Mouse (Mus musculus) kidney, adult 8-10 months (tissue): Measurements from ENCODE around the gene Rasa4.
"Not testable (repeated sequence)": the region's sequence is repeated elsewhere in the genome, so short reads cannot be mapped to it uniquely, and the experiment has no call there.

Experiments used
- DNase-seq, 2 experiments: peaks; one replicate each; pipeline ENCODE4 v3.0.0; 2022

The Rasa4 gene

DNA sequence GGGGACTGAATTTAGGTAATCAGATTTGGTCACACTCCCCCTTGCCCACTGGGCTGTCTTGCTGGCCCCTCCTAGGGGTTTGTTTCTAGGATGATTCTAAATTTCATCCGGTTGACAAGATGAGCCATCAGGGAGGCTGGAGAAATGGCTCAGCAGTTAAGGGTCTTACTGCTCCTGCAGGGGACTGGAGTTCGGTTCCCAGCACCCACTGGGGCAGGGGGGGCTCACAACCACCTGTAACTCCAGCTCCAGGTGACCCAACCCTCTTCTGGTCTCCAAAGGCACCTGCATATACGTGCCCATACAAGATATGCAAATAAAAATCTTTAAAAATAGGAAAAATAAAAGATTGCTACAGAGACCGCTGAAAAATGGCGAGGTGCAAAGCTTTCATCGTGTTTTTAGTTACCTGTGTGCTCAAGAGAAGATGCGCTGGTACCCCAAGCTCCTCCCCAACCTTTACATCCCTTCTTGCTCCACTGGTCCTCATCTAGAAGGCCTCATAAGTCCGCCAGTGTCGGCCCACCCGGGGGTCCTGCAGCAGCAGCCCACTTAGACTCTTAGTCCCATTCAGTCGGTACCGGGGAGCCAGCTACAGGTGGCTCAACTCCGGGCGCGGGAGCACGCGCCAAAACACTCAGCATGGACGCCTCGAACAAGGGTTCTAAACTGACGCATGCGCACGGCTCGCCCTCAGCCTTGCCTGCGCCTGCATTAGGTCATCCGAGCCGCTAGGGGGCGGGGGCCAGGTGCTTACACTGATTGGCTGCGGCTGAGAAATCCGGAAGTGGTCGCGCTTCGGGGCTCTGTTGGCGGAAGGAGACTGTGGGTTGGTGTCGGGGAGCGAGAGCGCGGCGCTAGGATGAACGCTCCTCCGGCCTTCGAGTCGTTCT, 32.4 kb downstream of the Rasa4 start, which contains the start of gene Polr2j:
Gene Polr2j, plus strand, starts transcription at position 741 of the 893 bp plus-strand sequence.
- peak; percentile 94 to 96 for DNase-seq

DNA sequence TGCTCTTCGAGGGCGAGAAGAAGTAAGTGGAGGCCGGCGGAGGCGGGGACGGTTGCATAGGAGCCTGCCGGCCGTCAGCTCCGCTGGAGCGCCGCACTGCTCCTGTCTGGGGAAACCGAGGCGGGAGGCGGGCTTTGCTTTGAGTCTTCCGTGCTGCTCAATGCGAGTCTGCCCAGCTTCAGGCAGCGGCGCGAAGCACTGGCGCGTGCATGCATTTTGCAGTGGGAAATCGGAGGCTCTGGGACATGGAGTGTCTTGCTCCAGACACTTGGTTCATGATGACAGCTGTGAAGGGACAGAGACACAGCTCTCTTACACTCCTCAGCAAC, 33.0 kb downstream of the Rasa4 start:
- DNase-seq, result no peak

- no peak for DNase-seq
Observed at GRCm38 (mm10) chr5:136122165-136122564, 38.4 kb downstream of the Rasa4 start.

- peak; percentile 96 to 97 for DNase-seq
Observed at GRCm38 (mm10) chr5:136135571-136136291, 52.0 kb downstream of the Rasa4 start, which contains the start of the genes Lrwd1 and Alkbh4. Lrwd1 (minus strand) TSS chr5:136136074. Alkbh4 (plus strand) TSS chr5:136136146.

GRCm38 (mm10) chr5:136136292-136136990, 52.7 kb downstream of the Rasa4 start:
- no peak for DNase-seq

DNA sequence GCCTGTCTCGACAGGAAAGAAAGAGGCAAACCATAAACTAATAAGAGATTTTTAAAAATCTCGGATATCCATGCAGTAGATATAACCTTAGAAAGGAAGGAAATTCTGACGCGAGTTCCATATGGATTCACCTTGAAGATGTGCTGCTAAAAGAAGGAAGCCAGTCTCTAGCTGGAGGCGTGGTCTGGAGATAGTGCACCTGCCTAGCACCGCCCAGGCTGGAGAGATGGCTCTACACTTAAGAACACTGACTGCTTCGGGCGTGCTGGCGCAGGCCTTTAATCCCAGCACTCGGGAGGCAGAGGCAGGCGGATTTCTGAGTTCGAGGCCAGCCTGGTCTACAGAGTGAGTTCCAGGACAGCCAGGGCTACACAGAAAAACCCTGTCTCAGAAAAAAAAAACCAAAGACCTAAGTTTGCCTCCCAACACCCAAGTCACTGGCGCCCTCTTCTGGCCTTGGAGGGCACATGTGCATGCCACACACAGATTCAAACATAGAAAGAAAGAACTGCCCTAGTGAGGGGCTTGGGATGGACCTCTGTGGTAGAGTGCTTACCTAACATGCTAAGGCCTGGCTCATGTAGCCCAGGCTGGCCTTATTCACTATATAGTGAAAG, 54.0 kb downstream of the Rasa4 start:
- peak in 1 of 2 experiments; percentile 51 for DNase-seq

- DNase-seq, result no peak
Observed at GRCm38 (mm10) chr5:136139393-136139792, 55.7 kb downstream of the Rasa4 start.

DNA sequence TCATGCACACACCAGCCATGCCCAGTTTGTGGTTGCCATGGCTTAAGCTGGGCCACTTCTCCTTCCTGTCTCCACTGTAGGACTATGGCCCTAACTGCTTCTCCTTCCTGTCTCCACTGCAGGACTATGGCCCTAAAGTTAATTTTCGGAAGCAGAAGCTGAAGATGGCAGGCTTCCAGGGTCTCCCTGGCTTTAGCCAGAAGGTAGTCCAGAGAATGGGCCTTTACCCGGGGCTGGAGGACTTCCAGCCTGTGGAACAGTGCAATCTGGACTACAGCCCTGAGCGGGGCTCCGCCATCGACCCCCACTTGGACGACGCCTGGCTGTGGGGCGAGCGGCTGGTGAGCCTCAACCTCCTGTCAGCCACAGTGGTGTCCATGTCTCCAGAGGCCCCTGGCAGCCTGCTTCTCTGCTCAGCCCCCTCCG, 56.4 kb downstream of the Rasa4 start:
- no peak for DNase-seq

- no peak for DNase-seq
Observed at GRCm38 (mm10) chr5:136142746-136143145, 59.0 kb downstream of the Rasa4 start.

- no peak for DNase-seq
Observed at GRCm38 (mm10) chr5:136143161-136143755, 59.5 kb downstream of the Rasa4 start.

GRCm38 (mm10) chr5:136144606-136145430, 61.1 kb downstream of the Rasa4 start:
- DNase-seq, result no peak

DNA sequence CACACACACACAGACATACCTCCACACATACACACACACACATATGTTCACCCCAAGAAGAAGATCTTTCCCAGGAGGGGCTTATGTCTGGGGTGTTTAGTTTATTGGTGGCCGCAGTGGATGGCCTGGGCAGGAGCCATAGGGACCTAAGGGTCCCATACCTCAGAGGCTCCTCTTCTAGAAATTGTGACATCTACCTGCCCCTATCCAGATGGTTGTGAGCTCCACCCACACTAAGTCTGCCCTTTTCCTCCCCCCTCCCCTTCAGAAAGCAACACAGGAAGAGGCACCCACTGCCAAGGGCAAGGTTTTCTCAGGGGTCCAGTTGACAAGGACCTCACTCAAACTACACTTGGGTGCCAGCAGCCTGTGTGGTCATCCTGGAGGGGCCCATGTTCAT, 63.2 kb downstream of the Rasa4 start:
- DNase-seq, result no peak

DNA sequence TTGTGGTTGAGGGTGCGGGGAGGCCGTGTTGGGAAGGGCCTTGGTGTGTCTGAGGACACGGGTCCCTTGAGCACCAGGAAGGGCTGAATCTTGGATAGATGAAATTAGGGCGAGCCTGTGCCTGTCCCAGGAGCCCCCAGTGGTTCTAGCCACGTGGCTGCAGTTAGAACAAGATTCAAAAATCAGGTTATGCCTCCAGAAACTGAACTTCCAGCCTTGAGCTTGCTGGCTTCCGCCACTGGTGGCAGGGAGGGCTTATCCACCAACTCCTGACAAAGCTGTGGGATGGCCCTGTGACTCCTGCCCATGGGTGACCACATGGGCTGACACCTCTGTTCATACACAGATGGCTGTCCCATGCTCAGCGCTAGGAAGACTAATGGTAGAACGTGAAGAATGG, 64.0 kb downstream of the Rasa4 start:
- DNase-seq, result no peak

GRCm38 (mm10) chr5:136149134-136149576, 65.4 kb downstream of the Rasa4 start:
- DNase-seq, result not testable (repeated sequence)

DNA sequence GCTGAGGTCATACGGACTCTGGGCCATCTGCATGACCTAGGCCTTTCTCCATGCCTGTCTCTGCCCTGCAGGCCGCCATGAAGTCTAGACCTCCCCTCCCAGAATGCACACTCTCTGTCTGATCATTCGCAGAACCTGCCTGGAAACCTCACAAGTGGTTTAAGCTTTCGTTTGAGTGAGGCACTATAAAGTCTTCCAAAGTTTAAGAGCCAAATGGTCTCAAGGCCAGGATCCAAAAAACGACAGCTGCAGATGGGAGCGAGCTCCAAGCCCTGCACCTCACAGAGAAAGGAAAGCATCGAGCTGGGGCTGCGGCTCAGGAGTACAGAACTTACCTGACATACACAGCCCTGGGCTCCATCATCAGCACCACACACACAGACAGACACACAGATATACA, 68.6 kb downstream of the Rasa4 start:
- no peak for DNase-seq

- DNase-seq, result no peak
Observed at GRCm38 (mm10) chr5:136155399-136155798, 71.7 kb downstream of the Rasa4 start.

DNA sequence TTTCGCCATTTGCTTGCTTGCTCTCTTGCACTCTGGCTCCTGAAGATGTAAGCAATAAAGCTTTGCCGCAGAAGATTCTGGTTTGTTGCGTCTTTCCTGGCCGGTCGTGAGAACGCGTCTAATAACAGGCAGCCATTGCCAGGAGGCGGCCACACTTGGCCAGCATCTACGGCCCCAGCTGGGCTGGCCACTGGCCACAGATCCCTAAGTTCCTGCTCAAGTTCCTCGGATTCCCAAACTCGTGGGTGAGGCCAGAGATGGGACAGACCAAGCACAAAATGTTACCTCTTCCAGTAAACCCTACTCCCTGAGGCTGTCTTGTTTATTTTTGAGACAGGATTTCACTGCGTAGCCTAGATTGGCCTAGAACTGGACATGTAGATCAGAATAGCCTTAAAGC, 76.4 kb downstream of the Rasa4 start:
- not testable (repeated sequence) for DNase-seq
